Mouse (Mus musculus) ES-Bruce4 (cell line): ENCODE results near the gene Abca17. TPM values are rescaled to one million over a fixed set of nuclear protein-coding genes. Genes with fewer than 3 reads are reported as not detected.

Experiments
- H3K27ac ChIP-seq: 2 replicates; pipeline ENCODE4 v1.5.1; 2012; ENCODE audit warnings: low read length, inconsistent platforms; ENCODE audit not compliant: insufficient read depth
- H3K27me3 ChIP-seq: 2 replicates; pipeline ENCODE4 v1.6.1; 2012; ENCODE audit warnings: mild to moderate bottlenecking, low read length, inconsistent platforms; ENCODE audit not compliant: control insufficient read depth, poor library complexity, insufficient read depth, severe bottlenecking
- H3K36me3 ChIP-seq: 2 replicates; pipeline ENCODE4 v1.6.1; 2012; ENCODE audit warnings: inconsistent platforms, mild to moderate bottlenecking, low read length, moderate library complexity; ENCODE audit not compliant: control insufficient read depth, poor library complexity, insufficient read depth, severe bottlenecking
- H3K4me1 ChIP-seq: one replicate; pipeline ENCODE4 v1.8.1; 2011; ENCODE audit warnings: low read length; ENCODE audit not compliant: control insufficient read depth, insufficient read depth
- H3K4me3 ChIP-seq: 2 replicates; pipeline ENCODE4 v1.5.1; 2011; ENCODE audit warnings: low read depth, mild to moderate bottlenecking, low read length
- H3K9ac ChIP-seq: 2 replicates; pipeline ENCODE4 v1.6.1; 2012; ENCODE audit warnings: low read depth, mild to moderate bottlenecking, inconsistent platforms; ENCODE audit not compliant: poor library complexity, severe bottlenecking
- H3K9me3 ChIP-seq: replicated peaks from 2 replicates; pipeline ENCODE4 v1.6.1; 2012; ENCODE audit warnings: mild to moderate bottlenecking, low read length, inconsistent platforms; ENCODE audit not compliant: control insufficient read depth, poor library complexity, insufficient read depth, severe bottlenecking
- CTCF ChIP-seq: IDR thresholded peaks from one replicate; pipeline ENCODE4 v1.8.1; 2011; ENCODE audit warnings: low read depth, low read length
- EP300 ChIP-seq: IDR thresholded peaks from 2 replicates; pipeline ENCODE4 v1.6.1; 2011; ENCODE audit warnings: low read depth, low read length; ENCODE audit not compliant: insufficient read depth
- POLR2A ChIP-seq: IDR thresholded peaks from one replicate; pipeline ENCODE4 v1.8.1; 2011; ENCODE audit warnings: low read length; ENCODE audit not compliant: insufficient read depth
- polyA plus RNA-seq: library from polyadenylated mRNA; stranded (reverse); fragments of >200 nt; gene quantifications from 2 replicates; pipeline ENCODE4 v1.2.4, GENCODE M21; 2011; ENCODE audit warnings: low read depth; ENCODE audit not compliant: missing spikeins, insufficient read depth, insufficient read length

The Abca17 gene
- polyA plus RNA-seq, 1 experiment, result not detected

- no peak overlapping the region for H3K9ac ChIP-seq
- no peak overlapping the region for H3K4me3 ChIP-seq
- no peaks in the 10 kb centered on the region for H3K27me3 ChIP-seq
- no peaks in the 10 kb centered on the region for H3K4me1 ChIP-seq
- peaks cover 73% of the 10 kb centered on the region for H3K36me3 ChIP-seq
- no peak overlapping the region for H3K27ac ChIP-seq
- H3K9me3 ChIP-seq, result no peaks in the 10 kb centered on the region
- no peak for TF ChIP-seq CTCF
- no peak for TF ChIP-seq POLR2A
- TF ChIP-seq EP300, result no peak
Measured at GRCm38 (mm10) chr17:24226721-24227120, 124.1 kb downstream of the Abca17 start.

- no peak overlapping the region for H3K27ac ChIP-seq
- peaks cover 64% of the 10 kb centered on the region for H3K36me3 ChIP-seq
- TF ChIP-seq CTCF, result no peak
- no peak for TF ChIP-seq POLR2A
- no peak for TF ChIP-seq EP300
- peaks cover 2% of the 10 kb centered on the region for H3K4me1 ChIP-seq
- H3K27me3 ChIP-seq, result no peaks in the 10 kb centered on the region
- no peak overlapping the region for H3K9ac ChIP-seq
- no peaks in the 10 kb centered on the region for H3K9me3 ChIP-seq
- no peak overlapping the region for H3K4me3 ChIP-seq
Measured at GRCm38 (mm10) chr17:24225851-24226250, 125.0 kb downstream of the Abca17 start.

- Histone ChIP-seq H3K36me3 (peaks cover 54% of the 10 kb centered on the region), H3K9me3 (no peaks in the 10 kb centered on the region), H3K27ac (no peak overlapping the region), H3K9ac (no peak overlapping the region), H3K4me1 (peaks cover 2% of the 10 kb centered on the region), H3K27me3 (no peaks in the 10 kb centered on the region), H3K4me3 (no peak overlapping the region)
- TF ChIP-seq CTCF (no peak), EP300 (no peak), POLR2A (no peak)
Measured at GRCm38 (mm10) chr17:24224741-24225140, 126.1 kb downstream of the Abca17 start.

- no peak overlapping the region for H3K9ac ChIP-seq
- no peak overlapping the region for H3K4me3 ChIP-seq
- no peaks in the 10 kb centered on the region for H3K27me3 ChIP-seq
- TF ChIP-seq EP300 (no peak), POLR2A (no peak), CTCF (no peak)
- no peak overlapping the region for H3K27ac ChIP-seq
- no peaks in the 10 kb centered on the region for H3K9me3 ChIP-seq
- H3K4me1 ChIP-seq, result peaks cover 2% of the 10 kb centered on the region
- H3K36me3 ChIP-seq, result peaks cover 45% of the 10 kb centered on the region
Measured at GRCm38 (mm10) chr17:24223513-24223912, 127.4 kb downstream of the Abca17 start.

GRCm38 (mm10) chr17:24222653-24223052 is 128.2 kb downstream of the Abca17 start:
- Histone ChIP-seq H3K27ac (no peak overlapping the region), H3K9ac (no peak overlapping the region), H3K36me3 (peaks cover 36% of the 10 kb centered on the region), H3K9me3 (no peaks in the 10 kb centered on the region), H3K4me3 (no peak overlapping the region), H3K4me1 (peaks cover 2% of the 10 kb centered on the region), H3K27me3 (no peaks in the 10 kb centered on the region)
- TF ChIP-seq POLR2A (no peak), CTCF (no peak), EP300 (no peak)

GRCm38 (mm10) chr17:24220435-24221411 is 130.1 kb downstream of the Abca17 start, which contains the start of gene Tedc2:
TSS of gene Tedc2 (minus strand) at chr17:24220851.
- Histone ChIP-seq H3K4me1 (peaks cover 5% of the 10 kb centered on the region), H3K9me3 (no peaks in the 10 kb centered on the region), H3K36me3 (peaks cover 26% of the 10 kb centered on the region), H3K27ac (peak within 1 kb of the TSS; percentile 45), H3K27me3 (no peaks in the 10 kb centered on the region), H3K4me3 (peak within 1 kb of the TSS; percentile 85), H3K9ac (peak within 1 kb of the TSS; percentile 67)
- no peak for TF ChIP-seq CTCF
- TF ChIP-seq EP300, result 0 out of 2 replicates have a peak, but pooled peaks have one; percentile 18
- TF ChIP-seq POLR2A, result peak; percentile 45
